Mouse (Mus musculus) R1 (cell line): ENCODE measurements around the gene Svbp.

Experiments used
- DNase-seq: peaks from one replicate; pipeline ENCODE4 v3.0.0-alpha.2; 2018; ENCODE audit warnings: low read depth, low spot score

The Svbp gene

GRCm38 (mm10) chr4:119190618-119191017 lies 4.5 kb upstream of the Svbp start:
- no peak for DNase-seq

- DNase-seq = no peak
These were observed 3.8 kb upstream of the Svbp start for GRCm38 (mm10) chr4:119191273-119191672.

GRCm38 (mm10) chr4:119192757-119193156 lies 2.3 kb upstream of the Svbp start:
- DNase-seq = no peak

- peak; percentile 46 for DNase-seq
These were observed 645 bp downstream of the Svbp start for GRCm38 (mm10) chr4:119195582-119196320.

- DNase-seq = no peak
These were observed 3.0 kb downstream of the Svbp start for GRCm38 (mm10) chr4:119198105-119198504.

- DNase-seq = peak; percentile 74
These were observed 9.6 kb downstream of the Svbp start for GRCm38 (mm10) chr4:119204672-119205071.

- no peak for DNase-seq
These were observed 21.6 kb downstream of the Svbp start for GRCm38 (mm10) chr4:119216667-119217066.

- DNase-seq = peak; percentile 70
These were observed 23.1 kb downstream of the Svbp start, which contains the start of gene Tmem269 for GRCm38 (mm10) chr4:119218169-119218568. Gene Tmem269 (minus strand): TSS chr4:119218217.

- DNase-seq = peak; percentile 89
These were observed 28.6 kb downstream of the Svbp start for GRCm38 (mm10) chr4:119223696-119224095.

GRCm38 (mm10) chr4:119224534-119224933 lies 29.4 kb downstream of the Svbp start:
- DNase-seq = no peak

- DNase-seq = peak; percentile 37
These were observed 30.6 kb downstream of the Svbp start for GRCm38 (mm10) chr4:119225719-119226118.

GRCm38 (mm10) chr4:119226751-119227150 lies 31.6 kb downstream of the Svbp start:
- DNase-seq = no peak

- peak; percentile 99 for DNase-seq
These were observed 37.5 kb downstream of the Svbp start, which contains the start of the genes AU022252 and P3h1 for GRCm38 (mm10) chr4:119232410-119233255. Gene AU022252 (minus strand): TSS chr4:119232712. Gene P3h1 (plus strand): TSS chr4:119232915.

GRCm38 (mm10) chr4:119233256-119233901 lies 38.3 kb downstream of the Svbp start:
- peak; percentile 86 for DNase-seq

GRCm38 (mm10) chr4:119234348-119234747 lies 39.2 kb downstream of the Svbp start:
- DNase-seq = no peak

GRCm38 (mm10) chr4:119238661-119239060 lies 43.6 kb downstream of the Svbp start:
- peak; percentile 27 for DNase-seq

- DNase-seq = peak; percentile 93
These were observed 44.1 kb downstream of the Svbp start for GRCm38 (mm10) chr4:119239181-119239682.

GRCm38 (mm10) chr4:119241664-119242063 lies 46.6 kb downstream of the Svbp start:
- no peak for DNase-seq

GRCm38 (mm10) chr4:119242571-119242970 lies 47.5 kb downstream of the Svbp start:
- no peak for DNase-seq

- peak; percentile 44 for DNase-seq
These were observed 49.5 kb downstream of the Svbp start for GRCm38 (mm10) chr4:119244468-119245240.

- DNase-seq = no peak
These were observed 50.5 kb downstream of the Svbp start for GRCm38 (mm10) chr4:119245556-119245955.
